Mouse (Mus musculus): ENCODE measurements around the gene Tmcc3.
"Not testable (repeated sequence)": the region's sequence is repeated elsewhere in the genome, so short reads cannot be mapped to it uniquely, and the experiment has no call there.

Gene Tmcc3

GRCm38 (mm10) chr10:94520306-94521106 is 208.8 kb downstream of the Tmcc3 start:
- DNase-seq, result no peak

- DNase-seq, result no peak
Measured at GRCm38 (mm10) chr10:94521107-94521401, 209.3 kb downstream of the Tmcc3 start.

GRCm38 (mm10) chr10:94521776-94522175 is 210.0 kb downstream of the Tmcc3 start:
- DNase-seq, result no peak

GRCm38 (mm10) chr10:94523297-94523696 is 211.5 kb downstream of the Tmcc3 start:
- no peak for DNase-seq

GRCm38 (mm10) chr10:94523711-94524156 is 212.0 kb downstream of the Tmcc3 start:
- no peak for DNase-seq

- no peak for DNase-seq
Measured at GRCm38 (mm10) chr10:94524966-94525365, 213.2 kb downstream of the Tmcc3 start.

- no peak for DNase-seq
Measured at GRCm38 (mm10) chr10:94525784-94526183, 214.0 kb downstream of the Tmcc3 start.

GRCm38 (mm10) chr10:94526834-94527233 is 215.1 kb downstream of the Tmcc3 start:
- no peak for DNase-seq

- no peak for DNase-seq
Measured at GRCm38 (mm10) chr10:94527248-94527647, 215.5 kb downstream of the Tmcc3 start.

GRCm38 (mm10) chr10:94530079-94530478 is 218.3 kb downstream of the Tmcc3 start:
- no peak for DNase-seq

- no peak for DNase-seq
Measured at GRCm38 (mm10) chr10:94531482-94531881, 219.7 kb downstream of the Tmcc3 start.

GRCm38 (mm10) chr10:94533081-94533724 is 221.5 kb downstream of the Tmcc3 start:
- DNase-seq, result no peak

GRCm38 (mm10) chr10:94538623-94539022 is 226.9 kb downstream of the Tmcc3 start:
- not testable (repeated sequence) for DNase-seq

GRCm38 (mm10) chr10:94540241-94540640 is 228.5 kb downstream of the Tmcc3 start:
- no peak for DNase-seq

GRCm38 (mm10) chr10:94543956-94544355 is 232.2 kb downstream of the Tmcc3 start:
- no peak for DNase-seq

- no peak for DNase-seq
Measured at GRCm38 (mm10) chr10:94544803-94545202, 233.1 kb downstream of the Tmcc3 start.

- peak; percentile 21 to 44 for DNase-seq
Measured at GRCm38 (mm10) chr10:94545259-94546019, 233.7 kb downstream of the Tmcc3 start.

GRCm38 (mm10) chr10:94546617-94547016 is 234.9 kb downstream of the Tmcc3 start:
- DNase-seq, result no peak

- no peak for DNase-seq
Measured at GRCm38 (mm10) chr10:94549511-94550232, 237.9 kb downstream of the Tmcc3 start.

- no peak for DNase-seq
Measured at GRCm38 (mm10) chr10:94550649-94551048, 238.9 kb downstream of the Tmcc3 start.

GRCm38 (mm10) chr10:94551065-94551464 is 239.3 kb downstream of the Tmcc3 start:
- DNase-seq, result no peak

GRCm38 (mm10) chr10:94551511-94551910 is 239.8 kb downstream of the Tmcc3 start:
- no peak for DNase-seq
